Mouse (Mus musculus) ES-E14 (cell line): ENCODE results near the gene 4933417A18Rik.

Experiments used
- HCFC1 ChIP-seq: IDR thresholded peaks from 2 replicates; pipeline ENCODE4 v1.6.1; 2012; ENCODE audit warnings: low read length, inconsistent platforms, borderline replicate concordance; ENCODE audit not compliant: insufficient read depth
- ZC3H11A ChIP-seq: IDR thresholded peaks from 2 replicates; pipeline ENCODE4 v1.6.1; 2012; ENCODE audit warnings: low read depth, mild to moderate bottlenecking, inconsistent platforms, low read length, borderline replicate concordance

DNA sequence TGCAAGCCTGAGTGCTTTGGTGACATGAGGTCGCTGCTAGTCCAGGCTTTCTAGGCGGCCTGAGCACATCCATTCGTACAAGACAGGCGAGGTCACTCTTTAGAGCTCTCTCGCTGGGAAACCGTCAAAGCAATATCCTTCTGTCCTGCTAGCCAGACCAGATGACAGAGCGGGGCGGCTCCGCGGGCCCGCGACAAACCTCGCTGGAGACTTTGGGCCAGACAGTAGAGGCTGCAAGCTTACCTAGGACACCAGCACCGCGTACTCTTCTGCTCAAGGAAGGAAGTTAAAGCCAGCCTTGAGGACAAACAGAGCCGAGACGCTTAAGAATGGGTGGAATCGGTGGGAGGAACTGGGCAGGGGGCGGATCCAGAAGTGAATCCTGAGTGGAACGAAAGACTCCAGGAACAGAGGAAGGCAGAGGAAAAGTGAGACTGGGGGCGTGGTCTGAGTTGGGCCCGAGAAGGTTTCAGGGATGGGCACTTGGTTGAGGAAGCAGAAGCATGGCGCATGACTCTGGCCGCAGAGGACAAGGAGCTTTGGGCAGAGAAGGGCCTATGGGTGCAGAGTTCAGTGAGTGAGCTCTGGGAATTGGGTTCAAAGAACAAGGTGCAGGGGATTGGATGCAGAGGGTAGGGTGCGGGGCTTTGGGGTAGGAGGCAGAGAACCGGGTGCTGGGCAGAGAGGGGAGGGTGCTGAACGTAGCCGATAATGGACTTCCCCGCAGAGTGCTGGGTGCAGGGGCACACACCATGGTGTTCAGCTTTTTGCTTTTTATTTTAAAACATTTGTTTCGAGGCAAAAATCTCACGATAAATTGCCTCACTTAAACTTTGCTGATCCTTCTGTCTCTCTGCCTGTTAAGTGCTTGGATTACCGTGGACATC is 39.5 kb downstream of the 4933417A18Rik start, which contains the start of gene Eci3:
- TF ChIP-seq HCFC1 (no peak), ZC3H11A (no peak)
